Mouse (Mus musculus) embryonic fibroblast, embryonic 13.5 days (primary cell): Measurements from ENCODE around the gene Smad3.

Experiments
- CTCF ChIP-seq: IDR thresholded peaks from 2 replicates; pipeline ENCODE4 v1.5.1; 2011; ENCODE audit warnings: mild to moderate bottlenecking, control low read depth, low read length, moderate library complexity, borderline replicate concordance; ENCODE audit not compliant: insufficient read depth
- POLR2A ChIP-seq: IDR thresholded peaks from 2 replicates; pipeline ENCODE4 v1.6.1; 2011; ENCODE audit warnings: low read depth, mild to moderate bottlenecking, control low read depth, low read length, moderate library complexity

GRCm38 (mm10) chr9:63734261-63734660 lies 23.5 kb downstream of the Smad3 start:
- TF ChIP-seq CTCF: no peak
- TF ChIP-seq POLR2A: no peak
